Mouse (Mus musculus): Measurements from ENCODE around the gene Mrpl42. TPM values are rescaled to one million over a fixed set of nuclear protein-coding genes. Genes with fewer than 3 reads are reported as not detected.
"Not testable (repeated sequence)": the region's sequence is repeated elsewhere in the genome, so short reads cannot be mapped to it uniquely, and the experiment has no call there.

Mrpl42 gene
- polyA plus RNA-seq (2016; fragmentation: Nextera tagmentation; extraction: Ambion mirVana) = 248 and 264 TPM in 2 replicates

GRCm38 (mm10) chr10:95501463-95502081 is at the start of gene Mrpl42:
Mrpl42 (minus strand) TSS chr10:95501940.
- ATAC-seq = peak; percentile 95
- peak within 1 kb of the TSS; percentile 82 for H3K9ac ChIP-seq
- peaks cover 22% of the 10 kb centered on the region for H3K4me1 ChIP-seq
- peak within 1 kb of the TSS; percentile 83 for H3K4me2 ChIP-seq
- H3K36me3 ChIP-seq = peaks cover 26% of the 10 kb centered on the region
- peak within 1 kb of the TSS; percentile 76 for H3K27ac ChIP-seq
- peak within 1 kb of the TSS; percentile 93 for H3K4me3 ChIP-seq
- WGBS (ENCODE audit: insufficient replicate concordance) = under 1% methylated on average over 35 of the region's 35 CpGs
- H3K9me3 ChIP-seq (replicated peaks) = no peaks in the 10 kb centered on the region
- no peaks in the 10 kb centered on the region for H3K27me3 ChIP-seq (replicated peaks)

- WGBS (ENCODE audit: insufficient replicate concordance) = 47% methylated on average over 1 of the region's 1 CpGs
- peaks cover 97% of the 10 kb centered on the region for H3K36me3 ChIP-seq
Observed at GRCm38 (mm10) chr10:95550506-95550905, 48.8 kb upstream of the Mrpl42 start.

GRCm38 (mm10) chr10:95549080-95549479 is 47.3 kb upstream of the Mrpl42 start:
- not testable (repeated sequence) for ATAC-seq

More at GRCm38 (mm10) chr10:95550506-95550905, 48.8 kb upstream of the Mrpl42 start:
- ATAC-seq = no peak
- Histone ChIP-seq H3K27ac (no peak overlapping the region), H3K4me2 (no peak overlapping the region), H3K9ac (no peak overlapping the region), H3K27me3 (replicated peaks) (no peaks in the 10 kb centered on the region), H3K4me1 (peaks cover 28% of the 10 kb centered on the region), H3K9me3 (replicated peaks) (no peaks in the 10 kb centered on the region), H3K4me3 (no peak overlapping the region)

GRCm38 (mm10) chr10:95548154-95548826 is 46.5 kb upstream of the Mrpl42 start:
- WGBS (ENCODE audit: insufficient replicate concordance) = 81% methylated on average over 11 of the region's 11 CpGs
- Histone ChIP-seq H3K36me3 (peaks cover 95% of the 10 kb centered on the region), H3K9me3 (replicated peaks) (no peaks in the 10 kb centered on the region), H3K4me2 (no peak overlapping the region), H3K4me3 (no peak overlapping the region), H3K4me1 (peaks cover 7% of the 10 kb centered on the region), H3K27me3 (replicated peaks) (no peaks in the 10 kb centered on the region), H3K9ac (no peak overlapping the region), H3K27ac (no peak overlapping the region)
- no peak for ATAC-seq

More at GRCm38 (mm10) chr10:95549080-95549479, 47.3 kb upstream of the Mrpl42 start:
- not testable (repeated sequence) for H3K9ac ChIP-seq; H3K4me2 ChIP-seq; H3K27me3 ChIP-seq (replicated peaks); H3K4me3 ChIP-seq; H3K9me3 ChIP-seq (replicated peaks); H3K27ac ChIP-seq
- Histone ChIP-seq H3K4me1 (peaks cover 14% of the 10 kb centered on the region), H3K36me3 (peaks cover 97% of the 10 kb centered on the region)
- 80% methylated on average over 5 of the region's 5 CpGs for WGBS (ENCODE audit: insufficient replicate concordance)

- ATAC-seq = no peak
- 90% methylated on average over 2 of the region's 2 CpGs for WGBS (ENCODE audit: insufficient replicate concordance)
- Histone ChIP-seq H3K27ac (no peak overlapping the region), H3K36me3 (peaks cover 83% of the 10 kb centered on the region), H3K4me3 (no peak overlapping the region), H3K9me3 (replicated peaks) (no peaks in the 10 kb centered on the region), H3K4me2 (no peak overlapping the region), H3K4me1 (no peaks in the 10 kb centered on the region), H3K9ac (no peak overlapping the region), H3K27me3 (replicated peaks) (no peaks in the 10 kb centered on the region)
Observed at GRCm38 (mm10) chr10:95546178-95546577, 44.4 kb upstream of the Mrpl42 start.

GRCm38 (mm10) chr10:95545051-95545450 is 43.3 kb upstream of the Mrpl42 start:
- no peak overlapping the region for H3K4me2 ChIP-seq
- no peak overlapping the region for H3K4me3 ChIP-seq
- no peaks in the 10 kb centered on the region for H3K9me3 ChIP-seq (replicated peaks)
- H3K9ac ChIP-seq = no peak overlapping the region
- no peaks in the 10 kb centered on the region for H3K4me1 ChIP-seq
- 74% methylated on average over 4 of the region's 4 CpGs for WGBS (ENCODE audit: insufficient replicate concordance)
- H3K27me3 ChIP-seq (replicated peaks) = no peaks in the 10 kb centered on the region
- no peak for ATAC-seq
- H3K27ac ChIP-seq = no peak overlapping the region
- peaks cover 72% of the 10 kb centered on the region for H3K36me3 ChIP-seq

GRCm38 (mm10) chr10:95544651-95545050 is 42.9 kb upstream of the Mrpl42 start:
- H3K36me3 ChIP-seq = peaks cover 68% of the 10 kb centered on the region
- H3K9ac ChIP-seq = no peak overlapping the region
- H3K9me3 ChIP-seq (replicated peaks) = no peaks in the 10 kb centered on the region
- no peaks in the 10 kb centered on the region for H3K27me3 ChIP-seq (replicated peaks)
- no peak overlapping the region for H3K4me3 ChIP-seq
- H3K4me1 ChIP-seq = peaks cover 3% of the 10 kb centered on the region; the same call in 1 of the 2 replicates
- H3K4me2 ChIP-seq = no peak overlapping the region
- H3K27ac ChIP-seq = no peak overlapping the region
- no peak for ATAC-seq
- 81% methylated on average over 2 of the region's 2 CpGs for WGBS (ENCODE audit: insufficient replicate concordance)

GRCm38 (mm10) chr10:95544004-95544403 is 42.3 kb upstream of the Mrpl42 start:
- ATAC-seq = no peak
- H3K4me3 ChIP-seq = no peak overlapping the region
- no peak overlapping the region for H3K4me2 ChIP-seq
- H3K27me3 ChIP-seq (replicated peaks) = no peaks in the 10 kb centered on the region
- no peak overlapping the region for H3K27ac ChIP-seq
- H3K36me3 ChIP-seq = peaks cover 61% of the 10 kb centered on the region
- no peak overlapping the region for H3K9ac ChIP-seq
- no peaks in the 10 kb centered on the region for H3K9me3 ChIP-seq (replicated peaks)
- peaks cover 7% of the 10 kb centered on the region; the same call in 1 of the 2 replicates for H3K4me1 ChIP-seq

GRCm38 (mm10) chr10:95543377-95543776 is 41.6 kb upstream of the Mrpl42 start:
- WGBS (ENCODE audit: insufficient replicate concordance) = 86% methylated on average over 2 of the region's 2 CpGs
- no peaks in the 10 kb centered on the region for H3K27me3 ChIP-seq (replicated peaks)
- ATAC-seq = no peak

GRCm38 (mm10) chr10:95542916-95543315 is 41.2 kb upstream of the Mrpl42 start:
- Histone ChIP-seq H3K4me1 (peaks cover 18% of the 10 kb centered on the region), H3K27ac (0 out of 2 replicates have a peak overlapping the region, but pooled peaks have one; percentile 6), H3K9ac (no peak overlapping the region), H3K9me3 (replicated peaks) (no peaks in the 10 kb centered on the region), H3K36me3 (peaks cover 52% of the 10 kb centered on the region), H3K4me2 (no peak overlapping the region), H3K4me3 (no peak overlapping the region), H3K27me3 (replicated peaks) (no peaks in the 10 kb centered on the region)
- ATAC-seq = no peak
- WGBS (ENCODE audit: insufficient replicate concordance) = 88% methylated on average over 4 of the region's 4 CpGs

More at GRCm38 (mm10) chr10:95543377-95543776, 41.6 kb upstream of the Mrpl42 start:
- H3K27ac ChIP-seq = 0 out of 2 replicates have a peak overlapping the region, but pooled peaks have one; percentile 6
- no peak overlapping the region for H3K4me2 ChIP-seq
- no peak overlapping the region for H3K9ac ChIP-seq
- no peaks in the 10 kb centered on the region for H3K9me3 ChIP-seq (replicated peaks)
- H3K4me1 ChIP-seq = peaks cover 13% of the 10 kb centered on the region
- H3K4me3 ChIP-seq = no peak overlapping the region
- peaks cover 56% of the 10 kb centered on the region for H3K36me3 ChIP-seq

GRCm38 (mm10) chr10:95539841-95540240 is 38.1 kb upstream of the Mrpl42 start:
- Histone ChIP-seq H3K9me3 (replicated peaks) (no peaks in the 10 kb centered on the region), H3K27me3 (replicated peaks) (no peaks in the 10 kb centered on the region), H3K27ac (no peak overlapping the region), H3K9ac (no peak overlapping the region), H3K36me3 (peaks cover 21% of the 10 kb centered on the region), H3K4me3 (no peak overlapping the region), H3K4me1 (peaks cover 39% of the 10 kb centered on the region), H3K4me2 (no peak overlapping the region)
- no peak for ATAC-seq
- 85% methylated on average over 3 of the region's 3 CpGs for WGBS (ENCODE audit: insufficient replicate concordance)

- Histone ChIP-seq H3K9ac (no peak overlapping the region), H3K4me1 (peaks cover 43% of the 10 kb centered on the region), H3K36me3 (peaks cover 15% of the 10 kb centered on the region), H3K27ac (no peak overlapping the region), H3K4me2 (no peak overlapping the region), H3K9me3 (replicated peaks) (no peaks in the 10 kb centered on the region), H3K4me3 (no peak overlapping the region), H3K27me3 (replicated peaks) (no peaks in the 10 kb centered on the region)
- 78% methylated on average over 3 of the region's 3 CpGs for WGBS (ENCODE audit: insufficient replicate concordance)
- no peak for ATAC-seq
Observed at GRCm38 (mm10) chr10:95539260-95539659, 37.5 kb upstream of the Mrpl42 start.
